Comparison of ENCODE assay signal across 16 mouse cellular contexts in genomic region chr2:128167930-128168329, GRCm38 (mm10).
"Had no signal": no experiment of that assay in that cellular context is flagged by ENCODE, and none has a peak within 500 bp of the region (broad histone marks: within the 10 kb centered on the region; RNA-seq: fewer than 3 reads in every experiment).

No protein-coding gene starts in this region.

- ATAC-seq: intestine, postnatal 0 days had no signal

- H3K36me3 ChIP-seq: lung, embryonic 15.5 days; neural tube, embryonic 12.5 days; neural tube, embryonic 15.5 days had no signal

- H3K4me1 ChIP-seq: neural tube, embryonic 12.5 days had no signal

- DNase-seq: kidney, adult 2 months; kidney, postnatal 25 days; layer of hippocampus, adult 9-11 months; lung, adult 18-20 months; lung, postnatal 10 days; lung, postnatal 36 days; midbrain, embryonic 14.5 days; thymus, postnatal 25 days had no signal

- H3K27me3 ChIP-seq: lung, embryonic 15.5 days; neural tube, embryonic 12.5 days; neural tube, embryonic 15.5 days had no signal

- H3K9ac ChIP-seq: liver, embryonic 14.5 days; lung, embryonic 15.5 days; neural tube, embryonic 12.5 days; neural tube, embryonic 15.5 days had no signal

- H3K27ac ChIP-seq: kidney, postnatal 0 days; layer of hippocampus, adult 2 months; lung, embryonic 15.5 days; neural tube, embryonic 12.5 days; neural tube, embryonic 15.5 days had no signal

- H3K9me3 ChIP-seq: lung, embryonic 15.5 days; neural tube, embryonic 12.5 days; neural tube, embryonic 15.5 days had no signal

- H3K4me3 ChIP-seq: layer of hippocampus, adult 2 months; lung, embryonic 15.5 days; neural tube, embryonic 12.5 days; neural tube, embryonic 15.5 days had no signal

- H3K4me2 ChIP-seq: lung, embryonic 15.5 days; midbrain, embryonic 11.5 days; neural tube, embryonic 12.5 days; neural tube, embryonic 15.5 days had no signal
